Mouse (Mus musculus): ENCODE results near the gene Tcp11l1. TPM values are rescaled to one million over a fixed set of nuclear protein-coding genes. Genes with fewer than 3 reads are reported as not detected.

The Tcp11l1 gene
- polyA plus RNA-seq (2015; fragmentation: Nextera tagmentation; extraction: Ambion mirVana) = 35.3 and 37.8 TPM in 2 replicates

- ATAC-seq (replicated peaks; ENCODE audit: low FRiP score, low read depth) = peak; percentile 87
- H3K27ac ChIP-seq = peak within 1 kb of the TSS; percentile 87
- no peaks in the 10 kb centered on the region for H3K9me3 ChIP-seq (replicated peaks; ENCODE audit: low read length)
- no peaks in the 10 kb centered on the region for H3K4me1 ChIP-seq (replicated peaks; ENCODE audit: insufficient read depth, low read length)
- under 1% methylated on average over 84 of the region's 99 CpGs for WGBS
- TF ChIP-seq CTCF (IDR thresholded peaks at IDR 0.05; ENCODE audit: low read depth) = no peak
- peak within 1 kb of the TSS; percentile 88 for H3K4me3 ChIP-seq (replicated peaks; ENCODE audit: low read depth, low read length)
- H3K36me3 ChIP-seq (ENCODE audit: insufficient read depth, low read length) = peaks cover 2% of the 10 kb centered on the region; the same call in 1 of the 2 replicates
- DNase-seq (ENCODE audit: low spot score) = peak; percentile 47
- H3K27me3 ChIP-seq (ENCODE audit: insufficient read depth, low read length) = no peaks in the 10 kb centered on the region
- H3K4me2 ChIP-seq (ENCODE audit: low read length) = peak within 1 kb of the TSS; percentile 80
- H3K9ac ChIP-seq (ENCODE audit: low read depth, low read length) = peak within 1 kb of the TSS; percentile 81
These were observed at the start of gene Tcp11l1 for GRCm38 (mm10) chr2:104711585-104712485. Gene Tcp11l1 (minus strand): TSS chr2:104712169.

- Histone ChIP-seq H3K4me2 (ENCODE audit: low read length) (no peak overlapping the region), H3K27ac (no peak overlapping the region), H3K27me3 (ENCODE audit: insufficient read depth, low read length) (no peaks in the 10 kb centered on the region), H3K4me3 (replicated peaks; ENCODE audit: low read depth, low read length) (no peak overlapping the region), H3K9ac (ENCODE audit: low read depth, low read length) (no peak overlapping the region), H3K9me3 (replicated peaks; ENCODE audit: low read length) (no peaks in the 10 kb centered on the region), H3K36me3 (ENCODE audit: insufficient read depth, low read length) (no peaks in the 10 kb centered on the region), H3K4me1 (replicated peaks; ENCODE audit: insufficient read depth, low read length) (no peaks in the 10 kb centered on the region)
- TF ChIP-seq CTCF (IDR thresholded peaks at IDR 0.05; ENCODE audit: low read depth) = peak; percentile 67
- DNase-seq (ENCODE audit: low spot score) (peak; percentile 39), ATAC-seq (replicated peaks; ENCODE audit: low FRiP score, low read depth) (no peak)
- WGBS = 64% methylated on average over 3 of the region's 3 CpGs
These were observed 38.6 kb upstream of the Tcp11l1 start for GRCm38 (mm10) chr2:104750611-104751010.

- ATAC-seq (replicated peaks; ENCODE audit: low FRiP score, low read depth) = no peak
- Histone ChIP-seq H3K9me3 (replicated peaks; ENCODE audit: low read length) (no peaks in the 10 kb centered on the region), H3K27me3 (ENCODE audit: insufficient read depth, low read length) (no peaks in the 10 kb centered on the region), H3K4me3 (replicated peaks; ENCODE audit: low read depth, low read length) (no peak overlapping the region), H3K36me3 (ENCODE audit: insufficient read depth, low read length) (no peaks in the 10 kb centered on the region), H3K9ac (ENCODE audit: low read depth, low read length) (no peak overlapping the region), H3K4me2 (ENCODE audit: low read length) (no peak overlapping the region), H3K4me1 (replicated peaks; ENCODE audit: insufficient read depth, low read length) (no peaks in the 10 kb centered on the region), H3K27ac (no peak overlapping the region)
- no peak for DNase-seq (ENCODE audit: low spot score)
- WGBS = 69% methylated on average over 5 of the region's 5 CpGs
- TF ChIP-seq CTCF (IDR thresholded peaks at IDR 0.05; ENCODE audit: low read depth) = no peak
These were observed 36.7 kb upstream of the Tcp11l1 start for GRCm38 (mm10) chr2:104748652-104749183.

GRCm38 (mm10) chr2:104746251-104746650 is 34.3 kb upstream of the Tcp11l1 start:
- Histone ChIP-seq H3K4me3 (replicated peaks; ENCODE audit: low read depth, low read length) (no peak overlapping the region), H3K9ac (ENCODE audit: low read depth, low read length) (no peak overlapping the region), H3K4me2 (ENCODE audit: low read length) (no peak overlapping the region), H3K4me1 (replicated peaks; ENCODE audit: insufficient read depth, low read length) (peaks cover 10% of the 10 kb centered on the region; the same call in 1 of the 2 replicates), H3K9me3 (replicated peaks; ENCODE audit: low read length) (no peaks in the 10 kb centered on the region), H3K36me3 (ENCODE audit: insufficient read depth, low read length) (no peaks in the 10 kb centered on the region), H3K27me3 (ENCODE audit: insufficient read depth, low read length) (no peaks in the 10 kb centered on the region), H3K27ac (no peak overlapping the region)
- WGBS = 54% methylated on average over 8 of the region's 8 CpGs
- ATAC-seq (replicated peaks; ENCODE audit: low FRiP score, low read depth) (no peak), DNase-seq (ENCODE audit: low spot score) (no peak)
- no peak for TF ChIP-seq CTCF (IDR thresholded peaks at IDR 0.05; ENCODE audit: low read depth)

- peak; percentile 32; the same call in 1 of the 2 replicates for TF ChIP-seq CTCF (IDR thresholded peaks at IDR 0.05; ENCODE audit: low read depth)
- 52% methylated on average over 5 of the region's 5 CpGs for WGBS
- no peak overlapping the region for H3K27ac ChIP-seq
- no peak overlapping the region for H3K9ac ChIP-seq (ENCODE audit: low read depth, low read length)
- H3K4me3 ChIP-seq (replicated peaks; ENCODE audit: low read depth, low read length) = no peak overlapping the region
- ATAC-seq (replicated peaks; ENCODE audit: low FRiP score, low read depth) (peak; percentile 38; the same call in 1 of the 2 replicates), DNase-seq (ENCODE audit: low spot score) (no peak)
- no peaks in the 10 kb centered on the region for H3K27me3 ChIP-seq (ENCODE audit: insufficient read depth, low read length)
- peaks cover 12% of the 10 kb centered on the region; the same call in 1 of the 2 replicates for H3K4me1 ChIP-seq (replicated peaks; ENCODE audit: insufficient read depth, low read length)
- no peak overlapping the region for H3K4me2 ChIP-seq (ENCODE audit: low read length)
- H3K9me3 ChIP-seq (replicated peaks; ENCODE audit: low read length) = no peaks in the 10 kb centered on the region
- H3K36me3 ChIP-seq (ENCODE audit: insufficient read depth, low read length) = no peaks in the 10 kb centered on the region
These were observed 32.0 kb upstream of the Tcp11l1 start for GRCm38 (mm10) chr2:104743971-104744370.

GRCm38 (mm10) chr2:104743160-104743559 is 31.2 kb upstream of the Tcp11l1 start:
- no peak for TF ChIP-seq CTCF (IDR thresholded peaks at IDR 0.05; ENCODE audit: low read depth)
- Histone ChIP-seq H3K27me3 (ENCODE audit: insufficient read depth, low read length) (no peaks in the 10 kb centered on the region), H3K9me3 (replicated peaks; ENCODE audit: low read length) (no peaks in the 10 kb centered on the region), H3K9ac (ENCODE audit: low read depth, low read length) (peak overlapping the region; percentile 76), H3K27ac (peak overlapping the region; percentile 85), H3K4me2 (ENCODE audit: low read length) (peak overlapping the region; percentile 87), H3K4me1 (replicated peaks; ENCODE audit: insufficient read depth, low read length) (peaks cover 12% of the 10 kb centered on the region; the same call in 1 of the 2 replicates), H3K4me3 (replicated peaks; ENCODE audit: low read depth, low read length) (peak overlapping the region; percentile 73), H3K36me3 (ENCODE audit: insufficient read depth, low read length) (no peaks in the 10 kb centered on the region)
- WGBS = 5% methylated on average over 7 of the region's 7 CpGs
- peak; percentile 39 for DNase-seq (ENCODE audit: low spot score)
- ATAC-seq (replicated peaks; ENCODE audit: low FRiP score, low read depth) = peak; percentile 52
